Mouse (Mus musculus): ENCODE data around the gene Hist1h4a. TPM values are rescaled to one million over a fixed set of nuclear protein-coding genes. Genes with fewer than 3 reads are reported as not detected.
"Not testable (repeated sequence)": the region's sequence is repeated elsewhere in the genome, so short reads cannot be mapped to it uniquely, and the experiment has no call there.

Hist1h4a gene
- polyA plus RNA-seq, 1 experiment from 2014 or later = 0.35 TPM

DNA sequence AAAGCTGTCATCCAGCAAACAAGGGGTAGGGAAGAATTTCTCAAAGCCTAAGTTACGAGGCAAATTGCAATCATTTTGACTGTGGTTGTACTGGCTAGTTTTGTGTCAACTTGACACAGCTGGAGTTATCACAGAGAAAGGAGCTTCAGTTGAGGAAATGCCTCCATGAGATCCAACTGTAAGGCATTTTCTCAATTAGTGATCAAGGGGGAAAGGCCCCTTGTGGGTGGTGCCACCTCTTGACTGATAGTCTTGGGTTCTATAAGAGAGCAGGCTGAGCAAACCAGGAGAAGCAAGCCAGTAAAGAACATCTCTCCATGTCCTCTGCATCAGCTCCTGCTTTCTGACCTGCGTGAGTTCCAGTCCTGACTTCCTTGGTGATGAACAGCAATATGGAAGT, 8.6 kb upstream of the Hist1h4a start, which contains the start of gene Trim38:
Trim38 (plus strand) TSS at position 301 of the 400 bp plus-strand sequence.
- not testable (repeated sequence) for H3K4me3 ChIP-seq (ENCODE audit: low read depth, low read length); H3K4me1 ChIP-seq (ENCODE audit: control insufficient read depth, insufficient read depth, low read length); H3K4me2 ChIP-seq (ENCODE audit: low read depth, severe bottlenecking); H3K27me3 ChIP-seq (ENCODE audit: control insufficient read depth, insufficient read depth, low read length); H3K9ac ChIP-seq (ENCODE audit: low read length); H3K27ac ChIP-seq (replicated peaks; ENCODE audit: low read depth, low read length); ATAC-seq (ENCODE audit: insufficient number of reproducible peaks, low FRiP score, low TSS enrichment, low read depth); H3K9me3 ChIP-seq (ENCODE audit: control insufficient read depth, low read length); H3K36me3 ChIP-seq (ENCODE audit: control insufficient read depth, insufficient read depth, low read length); DNase-seq (ENCODE audit: low spot score)
- 84% methylated on average over 2 of the region's 2 CpGs for WGBS

DNA sequence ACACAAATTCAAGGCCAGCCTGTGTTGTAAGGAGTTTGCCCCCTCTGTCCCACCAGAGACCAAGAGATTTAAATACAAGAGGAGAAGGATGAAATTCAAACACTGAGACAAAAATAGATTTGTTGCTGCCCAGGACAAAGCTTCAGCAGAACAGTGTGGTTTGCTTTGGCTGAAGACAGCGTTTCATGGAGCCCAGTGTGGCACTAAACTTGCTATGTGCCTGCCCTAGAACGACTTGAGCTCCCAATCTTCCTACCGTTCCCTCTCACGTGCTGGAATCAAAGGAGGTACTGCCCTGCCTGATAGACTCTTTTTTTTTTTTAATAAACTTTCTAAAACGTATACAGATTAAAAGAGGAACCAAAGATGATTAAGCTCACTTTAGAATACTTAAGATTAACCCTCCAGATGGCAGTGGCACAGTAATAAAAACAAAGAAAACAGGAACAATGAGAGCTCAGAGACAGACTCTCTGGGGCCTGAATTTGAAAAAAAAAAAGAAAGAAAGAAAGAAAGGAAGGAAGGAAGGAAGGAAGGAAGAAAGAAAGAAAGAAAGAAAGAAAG, 7.9 kb upstream of the Hist1h4a start:
- Histone ChIP-seq H3K36me3 (ENCODE audit: control insufficient read depth, insufficient read depth, low read length) (no peaks in the 10 kb centered on the region), H3K27ac (replicated peaks; ENCODE audit: low read depth, low read length) (no peak overlapping the region), H3K9ac (ENCODE audit: low read length) (no peak overlapping the region), H3K4me3 (ENCODE audit: low read depth, low read length) (no peak overlapping the region), H3K27me3 (ENCODE audit: control insufficient read depth, insufficient read depth, low read length) (no peaks in the 10 kb centered on the region), H3K4me2 (ENCODE audit: low read depth, severe bottlenecking) (no peak overlapping the region), H3K9me3 (ENCODE audit: control insufficient read depth, low read length) (no peaks in the 10 kb centered on the region), H3K4me1 (ENCODE audit: control insufficient read depth, insufficient read depth, low read length) (peaks cover 6% of the 10 kb centered on the region)
- no peak for DNase-seq (ENCODE audit: low spot score)
- no peak for ATAC-seq (ENCODE audit: insufficient number of reproducible peaks, low FRiP score, low TSS enrichment, low read depth)
- 62% methylated on average over 5 of the region's 5 CpGs for WGBS

DNA sequence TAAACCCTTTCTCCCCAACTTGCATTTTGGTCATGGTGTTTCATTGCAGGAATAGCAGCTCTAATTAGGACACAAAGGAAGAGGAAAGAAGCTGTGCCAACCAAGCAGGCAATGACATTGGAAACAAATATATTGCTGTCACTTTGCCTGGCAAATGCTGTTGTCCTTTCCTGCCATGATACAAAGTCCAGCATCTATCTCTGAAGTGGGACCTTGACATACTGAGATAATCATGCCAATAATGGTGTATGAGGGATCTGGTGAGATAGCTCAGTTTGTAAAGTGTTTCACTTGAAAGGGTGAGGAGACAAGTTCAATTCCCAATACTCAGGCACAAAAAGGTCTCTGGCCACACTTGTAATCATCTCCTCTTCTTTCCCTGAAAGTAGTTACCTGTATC, 5.7 kb upstream of the Hist1h4a start:
- no peak for ATAC-seq (ENCODE audit: insufficient number of reproducible peaks, low FRiP score, low TSS enrichment, low read depth)
- Histone ChIP-seq H3K9me3 (ENCODE audit: control insufficient read depth, low read length) (no peaks in the 10 kb centered on the region), H3K9ac (ENCODE audit: low read length) (no peak overlapping the region), H3K36me3 (ENCODE audit: control insufficient read depth, insufficient read depth, low read length) (no peaks in the 10 kb centered on the region), H3K27ac (replicated peaks; ENCODE audit: low read depth, low read length) (no peak overlapping the region), H3K4me3 (ENCODE audit: low read depth, low read length) (no peak overlapping the region), H3K4me2 (ENCODE audit: low read depth, severe bottlenecking) (no peak overlapping the region), H3K4me1 (ENCODE audit: control insufficient read depth, insufficient read depth, low read length) (peaks cover 6% of the 10 kb centered on the region), H3K27me3 (ENCODE audit: control insufficient read depth, insufficient read depth, low read length) (no peaks in the 10 kb centered on the region)
- DNase-seq (ENCODE audit: low spot score) = no peak

DNA sequence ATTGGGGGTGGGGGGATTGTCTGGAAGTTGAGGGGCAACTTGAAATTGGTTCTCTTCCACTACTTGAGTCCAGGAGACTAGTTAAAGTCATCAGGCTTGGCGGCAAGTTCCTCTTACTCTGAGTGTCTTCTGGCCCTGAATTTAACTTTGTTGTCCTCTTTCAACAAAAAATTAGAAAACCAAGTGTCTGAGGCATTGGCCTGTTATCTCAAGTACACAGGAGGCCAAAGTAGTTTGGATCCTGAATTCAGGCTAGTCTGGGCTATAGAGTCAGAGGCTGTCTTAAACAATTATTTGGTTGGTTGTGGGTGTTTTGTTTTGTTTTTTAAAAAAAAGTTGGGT, 4.1 kb upstream of the Hist1h4a start:
- DNase-seq (ENCODE audit: low spot score) (no peak), ATAC-seq (ENCODE audit: insufficient number of reproducible peaks, low FRiP score, low TSS enrichment, low read depth) (no peak)
- WGBS = 80% methylated on average over 1 of the region's 1 CpGs
- H3K9ac ChIP-seq (ENCODE audit: low read length) = no peak overlapping the region
- H3K4me2 ChIP-seq (ENCODE audit: low read depth, severe bottlenecking) = no peak overlapping the region
- no peak overlapping the region for H3K27ac ChIP-seq (replicated peaks; ENCODE audit: low read depth, low read length)
- H3K36me3 ChIP-seq (ENCODE audit: control insufficient read depth, insufficient read depth, low read length) = no peaks in the 10 kb centered on the region
- no peaks in the 10 kb centered on the region for H3K27me3 ChIP-seq (ENCODE audit: control insufficient read depth, insufficient read depth, low read length)
- H3K4me3 ChIP-seq (ENCODE audit: low read depth, low read length) = no peak overlapping the region
- no peaks in the 10 kb centered on the region for H3K9me3 ChIP-seq (ENCODE audit: control insufficient read depth, low read length)
- peaks cover 6% of the 10 kb centered on the region for H3K4me1 ChIP-seq (ENCODE audit: control insufficient read depth, insufficient read depth, low read length)

DNA sequence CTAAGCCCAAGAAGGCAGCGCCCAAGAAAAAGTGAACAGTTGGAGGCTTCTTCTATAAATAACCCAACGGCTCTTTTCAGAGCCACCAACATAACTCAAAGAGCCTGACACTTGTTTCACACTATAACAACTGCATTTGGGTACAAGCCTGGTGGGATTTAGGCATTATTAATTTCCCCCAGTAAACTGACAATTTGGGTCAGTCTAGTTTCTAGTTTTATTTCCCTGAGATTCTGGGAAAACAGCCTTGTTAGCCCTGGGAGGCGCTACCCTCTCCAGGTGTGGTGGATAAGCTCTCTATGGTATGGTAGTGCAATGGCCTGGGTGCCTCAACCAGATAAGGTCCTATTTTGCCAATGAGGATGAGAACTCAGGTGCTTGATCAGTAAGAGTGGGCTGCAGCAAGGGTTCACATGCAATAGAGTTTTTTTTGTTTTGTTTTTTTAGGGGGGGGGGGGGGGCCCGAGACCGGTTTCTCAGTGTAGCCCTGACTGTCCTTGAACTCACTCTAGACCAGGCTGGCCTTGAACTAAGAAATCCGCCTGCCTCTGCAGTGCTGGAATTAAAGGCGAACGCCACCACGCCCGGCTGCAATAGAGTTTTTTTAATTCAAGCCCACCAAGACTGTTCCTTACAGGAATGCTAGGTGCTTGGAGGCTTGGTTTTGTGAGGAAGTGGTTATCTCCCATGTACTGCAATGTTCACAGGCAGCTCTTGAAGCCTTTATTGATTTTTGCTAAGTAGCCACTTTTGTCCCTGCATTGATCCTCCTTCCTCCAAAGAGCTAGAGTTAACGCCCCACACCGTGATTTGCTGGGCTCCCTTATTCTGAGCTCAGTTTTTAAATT, 3.5 kb upstream of the Hist1h4a start:
- Histone ChIP-seq H3K4me2 (ENCODE audit: low read depth, severe bottlenecking) (peak overlapping the region; percentile 65), H3K27me3 (ENCODE audit: control insufficient read depth, insufficient read depth, low read length) (no peaks in the 10 kb centered on the region), H3K36me3 (ENCODE audit: control insufficient read depth, insufficient read depth, low read length) (no peaks in the 10 kb centered on the region), H3K4me3 (ENCODE audit: low read depth, low read length) (peak overlapping the region; percentile 42), H3K9me3 (ENCODE audit: control insufficient read depth, low read length) (no peaks in the 10 kb centered on the region), H3K9ac (ENCODE audit: low read length) (peak overlapping the region; percentile 69), H3K27ac (replicated peaks; ENCODE audit: low read depth, low read length) (peak overlapping the region; percentile 75), H3K4me1 (ENCODE audit: control insufficient read depth, insufficient read depth, low read length) (peaks cover 6% of the 10 kb centered on the region)
- DNase-seq (ENCODE audit: low spot score) (peak; percentile 64), ATAC-seq (ENCODE audit: insufficient number of reproducible peaks, low FRiP score, low TSS enrichment, low read depth) (no peak)
- 36% methylated on average over 12 of the region's 12 CpGs for WGBS

DNA sequence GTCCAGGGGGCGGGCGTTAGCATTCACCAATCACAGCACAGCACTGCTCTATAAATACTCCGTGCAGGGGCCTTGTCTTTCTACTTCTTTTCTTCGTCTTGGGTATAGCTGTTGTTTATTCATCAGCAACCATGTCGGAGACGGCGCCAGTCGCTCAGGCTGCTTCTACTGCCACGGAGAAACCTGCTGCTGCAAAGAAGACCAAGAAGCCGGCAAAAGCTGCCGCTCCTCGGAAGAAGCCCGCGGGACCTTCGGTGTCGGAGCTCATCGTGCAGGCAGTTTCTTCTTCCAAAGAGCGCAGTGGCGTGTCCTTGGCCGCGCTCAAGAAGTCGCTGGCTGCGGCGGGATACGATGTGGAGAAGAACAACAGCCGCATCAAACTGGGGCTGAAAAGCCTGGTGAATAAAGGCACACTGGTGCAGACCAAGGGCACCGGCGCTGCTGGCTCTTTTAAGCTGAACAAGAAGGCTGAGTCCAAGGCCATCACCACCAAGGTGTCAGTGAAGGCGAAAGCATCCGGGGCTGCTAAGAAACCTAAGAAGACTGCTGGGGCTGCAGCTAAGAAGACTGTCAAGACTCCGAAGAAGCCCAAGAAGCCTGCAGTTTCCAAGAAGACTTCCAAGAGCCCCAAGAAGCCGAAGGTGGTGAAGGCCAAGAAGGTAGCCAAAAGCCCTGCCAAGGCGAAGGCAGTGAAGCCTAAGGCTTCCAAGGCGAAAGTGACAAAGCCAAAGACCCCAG, 2.7 kb upstream of the Hist1h4a start, which contains the start of gene Hist1h1a:
Hist1h1a (plus strand) TSS at position 81 of the 738 bp plus-strand sequence.
- peak; percentile 75 for ATAC-seq (ENCODE audit: insufficient number of reproducible peaks, low FRiP score, low TSS enrichment, low read depth)
- Histone ChIP-seq H3K9ac (ENCODE audit: low read length) (peak within 1 kb of the TSS; percentile 69), H3K4me3 (ENCODE audit: low read depth, low read length) (peak within 1 kb of the TSS; percentile 42), H3K4me2 (ENCODE audit: low read depth, severe bottlenecking) (peak within 1 kb of the TSS; percentile 65), H3K27me3 (ENCODE audit: control insufficient read depth, insufficient read depth, low read length) (no peaks in the 10 kb centered on the region), H3K9me3 (ENCODE audit: control insufficient read depth, low read length) (no peaks in the 10 kb centered on the region), H3K4me1 (ENCODE audit: control insufficient read depth, insufficient read depth, low read length) (peaks cover 6% of the 10 kb centered on the region), H3K36me3 (ENCODE audit: control insufficient read depth, insufficient read depth, low read length) (no peaks in the 10 kb centered on the region), H3K27ac (replicated peaks; ENCODE audit: low read depth, low read length) (peak within 1 kb of the TSS; percentile 75)
- peak; percentile 94 for DNase-seq (ENCODE audit: low spot score)
- 4% methylated on average over 34 of the region's 34 CpGs for WGBS

DNA sequence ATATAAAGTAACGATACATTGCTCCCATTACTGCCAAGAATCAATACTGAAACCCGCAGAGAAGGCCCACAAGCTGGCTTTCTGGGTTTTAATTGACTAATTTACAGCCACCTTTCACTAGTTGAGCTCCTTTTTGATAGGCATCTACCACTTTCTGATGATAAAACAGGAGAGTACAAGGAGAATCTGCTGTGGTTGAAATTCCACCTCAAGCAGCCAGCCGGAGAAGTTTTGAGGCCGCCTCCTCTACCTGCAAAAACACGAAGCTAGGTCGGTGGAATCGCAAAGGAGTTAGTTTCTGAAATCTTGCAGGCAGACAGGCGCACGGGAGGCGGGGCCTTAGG, 2.2 kb upstream of the Hist1h4a start:
- Histone ChIP-seq H3K4me1 (ENCODE audit: control insufficient read depth, insufficient read depth, low read length) (peaks cover 6% of the 10 kb centered on the region), H3K9ac (ENCODE audit: low read length) (peak overlapping the region; percentile 44; the same call in 1 of the 2 replicates), H3K9me3 (ENCODE audit: control insufficient read depth, low read length) (no peaks in the 10 kb centered on the region), H3K36me3 (ENCODE audit: control insufficient read depth, insufficient read depth, low read length) (no peaks in the 10 kb centered on the region), H3K27me3 (ENCODE audit: control insufficient read depth, insufficient read depth, low read length) (no peaks in the 10 kb centered on the region), H3K27ac (replicated peaks; ENCODE audit: low read depth, low read length) (peak overlapping the region; percentile 75), H3K4me2 (ENCODE audit: low read depth, severe bottlenecking) (peak overlapping the region; percentile 65), H3K4me3 (ENCODE audit: low read depth, low read length) (peak overlapping the region; percentile 42)
- peak; percentile 47 for DNase-seq (ENCODE audit: low spot score)
- ATAC-seq (ENCODE audit: insufficient number of reproducible peaks, low FRiP score, low TSS enrichment, low read depth) = no peak
- WGBS = under 1% methylated on average over 10 of the region's 10 CpGs
